Mouse (Mus musculus) bone marrow, adult 2 months (tissue): ENCODE data around the gene Olfr1100.

Experiments
- CTCF ChIP-seq: fragments of 200-500 bp; IDR thresholded peaks from 2 replicates; pipeline ENCODE4 v1.5.1; 2011; ENCODE audit warnings: low read length, control low read depth; ENCODE audit not compliant: control insufficient read depth, insufficient read depth
- POLR2A ChIP-seq: fragments of 200-500 bp; IDR thresholded peaks from 2 replicates; pipeline ENCODE4 v1.6.1; 2011; ENCODE audit warnings: low read depth, mild to moderate bottlenecking, control low read depth, low read length, borderline replicate concordance; ENCODE audit not compliant: control insufficient read depth

GRCm38 (mm10) chr2:86926557-86926956 is 53.2 kb downstream of the Olfr1100 start:
- TF ChIP-seq CTCF: no peak
- TF ChIP-seq POLR2A: no peak
